Mouse (Mus musculus): ENCODE results near the gene Gm2956. TPM values are rescaled to one million over a fixed set of nuclear protein-coding genes. Genes with fewer than 3 reads are reported as not detected.

Gm2956 gene
- total RNA-seq (2023), result not detected

GRCm38 (mm10) chr14:3332087-3332677, at the start of gene Gm2956:
Gene Gm2956 (plus strand): TSS chr14:3332627.

DNA sequence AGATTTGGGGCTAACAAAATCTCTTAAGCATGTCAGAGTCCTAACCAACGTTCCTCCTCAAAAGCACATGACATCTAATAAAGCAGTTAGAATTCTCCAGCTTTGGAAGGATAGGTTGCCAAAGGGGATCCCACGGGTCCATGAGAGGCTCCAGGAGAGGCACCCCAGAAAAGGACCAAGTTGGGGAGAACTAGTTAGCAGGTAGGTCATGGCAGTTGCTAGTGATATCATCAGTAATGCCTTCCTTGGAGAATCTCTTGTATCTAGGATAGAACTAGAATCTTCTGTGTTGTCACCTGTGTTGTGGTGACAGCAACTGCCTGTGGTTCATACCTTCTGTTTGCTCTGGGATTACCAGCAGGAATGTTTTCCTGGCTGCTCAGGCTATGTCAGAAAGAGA, 62.4 kb downstream of the Gm2956 start, which contains the start of gene Gm10413:
TSS of gene Gm10413 (plus strand) at position 301 of the 400 bp plus-strand sequence.

Other genes starting within 250 kb of the Gm2956 start
- not detected for gene Gm10340, start 198.6 kb upstream of the Gm2956 start, total RNA-seq (2023)
- not detected for gene Gm5795, start 144.4 kb upstream of the Gm2956 start, total RNA-seq (2023)
- gene D830030K20Rik, start 124.1 kb upstream of the Gm2956 start, total RNA-seq (2023), result not detected
- gene Gm10413, start 62.5 kb downstream of the Gm2956 start, total RNA-seq (2023), result not detected
- not detected for gene Gm10409, start 80.0 kb downstream of the Gm2956 start, total RNA-seq (2023)
- gene Gm3005, start 95.5 kb downstream of the Gm2956 start, total RNA-seq (2023), result not detected
- gene Gm10408, start 116.8 kb downstream of the Gm2956 start, total RNA-seq (2023), result not detected